Mouse (Mus musculus) kidney, postnatal 4 days (tissue): ENCODE measurements around the gene Slc25a54.

ENCODE experiments used
- DNase-seq, 2 experiments: peaks; one replicate each; pipeline ENCODE4 v3.0.0; 2021; ENCODE audit warnings: mixed read lengths in 2 of 2

Gene Slc25a54

GRCm38 (mm10) chr3:109080169-109080568 lies at the start of gene Slc25a54:
TSS of gene Slc25a54 (plus strand) at chr3:109080469.
- DNase-seq = no peak

- peak; percentile 35 to 54 for DNase-seq
Measured at GRCm38 (mm10) chr3:109030817-109031216, 49.5 kb upstream of the Slc25a54 start.

- DNase-seq = no peak
Measured at GRCm38 (mm10) chr3:109031626-109032025, 48.6 kb upstream of the Slc25a54 start.

GRCm38 (mm10) chr3:109032306-109032705 lies 48.0 kb upstream of the Slc25a54 start:
- DNase-seq = no peak

- DNase-seq = no peak
Measured at GRCm38 (mm10) chr3:109034411-109034810, 45.9 kb upstream of the Slc25a54 start.

- DNase-seq = no peak
Measured at GRCm38 (mm10) chr3:109040908-109041307, 39.4 kb upstream of the Slc25a54 start.

GRCm38 (mm10) chr3:109043395-109043794 lies 36.9 kb upstream of the Slc25a54 start:
- no peak for DNase-seq

GRCm38 (mm10) chr3:109046428-109046827 lies 33.8 kb upstream of the Slc25a54 start:
- no peak for DNase-seq

GRCm38 (mm10) chr3:109047707-109048283 lies 32.5 kb upstream of the Slc25a54 start:
- DNase-seq = no peak

- DNase-seq = peak; percentile 13 to 27
Measured at GRCm38 (mm10) chr3:109051056-109051945, 29.0 kb upstream of the Slc25a54 start.

- DNase-seq = no peak
Measured at GRCm38 (mm10) chr3:109051946-109052331, 28.3 kb upstream of the Slc25a54 start.

GRCm38 (mm10) chr3:109059903-109060302 lies 20.4 kb upstream of the Slc25a54 start:
- DNase-seq = no peak

- DNase-seq = no peak
Measured at GRCm38 (mm10) chr3:109062391-109062790, 17.9 kb upstream of the Slc25a54 start.

- peak in 1 of 2 experiments; percentile 18 for DNase-seq
Measured at GRCm38 (mm10) chr3:109062989-109063388, 17.3 kb upstream of the Slc25a54 start.

GRCm38 (mm10) chr3:109084418-109084817 lies 4.1 kb downstream of the Slc25a54 start:
- no peak for DNase-seq

GRCm38 (mm10) chr3:109088460-109088859 lies 8.2 kb downstream of the Slc25a54 start:
- no peak for DNase-seq

- no peak for DNase-seq
Measured at GRCm38 (mm10) chr3:109104702-109105101, 24.4 kb downstream of the Slc25a54 start.

- DNase-seq = no peak
Measured at GRCm38 (mm10) chr3:109117136-109117535, 36.9 kb downstream of the Slc25a54 start.

GRCm38 (mm10) chr3:109119562-109119961 lies 39.3 kb downstream of the Slc25a54 start:
- no peak for DNase-seq

GRCm38 (mm10) chr3:109119973-109120372 lies 39.7 kb downstream of the Slc25a54 start:
- peak in 1 of 2 experiments; percentile 6 for DNase-seq

- peak; percentile 64 to 76 for DNase-seq
Measured at GRCm38 (mm10) chr3:109122641-109123530, 42.6 kb downstream of the Slc25a54 start, which contains the start of gene Slc25a24. TSS of gene Slc25a24 (plus strand) at chr3:109123149.

GRCm38 (mm10) chr3:109123531-109123981 lies 43.3 kb downstream of the Slc25a54 start:
- peak; percentile 26 to 53 for DNase-seq

- no peak for DNase-seq
Measured at GRCm38 (mm10) chr3:109124091-109124490, 43.8 kb downstream of the Slc25a54 start.
